Mouse (Mus musculus) hindbrain, embryonic 12.5 days (tissue): ENCODE data around the gene Sdf2l1. TPM values are rescaled to one million over a fixed set of nuclear protein-coding genes. Genes with fewer than 3 reads are reported as not detected.

Experiments used
- ATAC-seq: fragments of 200-750 bp; cut with Nextera tagmentation; 2 replicates; pipeline ENCODE4 v1.8.0; 2017; ENCODE audit warnings: moderate TSS enrichment; ENCODE audit not compliant: low FRiP score
- H3K27ac ChIP-seq: fragments of 300-500 bp; sonication (generic); 2 replicates; pipeline ENCODE4 v1.5.1; 2016; ENCODE audit warnings: mild to moderate bottlenecking
- H3K27me3 ChIP-seq: fragments of 300-500 bp; sonication (generic); 2 replicates; pipeline ENCODE4 v1.6.1; 2016; ENCODE audit warnings: mild to moderate bottlenecking
- H3K36me3 ChIP-seq: fragments of 300-500 bp; sonication (generic); 2 replicates; pipeline ENCODE4 v1.6.1; 2016; ENCODE audit warnings: mild to moderate bottlenecking
- H3K4me1 ChIP-seq: fragments of 300-500 bp; sonication (generic); 2 replicates; pipeline ENCODE4 v1.6.1; 2016
- H3K4me2 ChIP-seq: fragments of 300-500 bp; sonication (generic); replicated peaks from 2 replicates; pipeline ENCODE4 v1.6.1; 2016; ENCODE audit warnings: mild to moderate bottlenecking
- H3K4me3 ChIP-seq: fragments of 300-500 bp; sonication (generic); 2 replicates; pipeline ENCODE4 v1.5.1; 2016; ENCODE audit warnings: mild to moderate bottlenecking
- H3K9ac ChIP-seq: fragments of 300-500 bp; sonication (generic); 2 replicates; pipeline ENCODE4 v1.6.1; 2016; ENCODE audit warnings: mild to moderate bottlenecking, moderate library complexity
- H3K9me3 ChIP-seq: fragments of 300-500 bp; sonication (generic); replicated peaks from 2 replicates; pipeline ENCODE4 v1.6.1; 2016; ENCODE audit warnings: mild to moderate bottlenecking
- whole genome bisulfite sequencing: fragments of 180-500 bp; shearing (Covaris S2); methylation state at CpG from one replicate; pipeline ENCODE4 v1.1.7; 2016; 5-methylcytosine and 5-hydroxymethylcytosine counted together
- polyA plus RNA-seq: library from polyadenylated mRNA; unstranded; fragments of >200 nt; fragmentation: Nextera tagmentation; extraction: Ambion mirVana; gene quantifications from 2 replicates; pipeline ENCODE4 v1.2.1, GENCODE M21; 2016

Sdf2l1 gene
- polyA plus RNA-seq, 1 experiment from 2014 or later, result 67.0 TPM

DNA sequence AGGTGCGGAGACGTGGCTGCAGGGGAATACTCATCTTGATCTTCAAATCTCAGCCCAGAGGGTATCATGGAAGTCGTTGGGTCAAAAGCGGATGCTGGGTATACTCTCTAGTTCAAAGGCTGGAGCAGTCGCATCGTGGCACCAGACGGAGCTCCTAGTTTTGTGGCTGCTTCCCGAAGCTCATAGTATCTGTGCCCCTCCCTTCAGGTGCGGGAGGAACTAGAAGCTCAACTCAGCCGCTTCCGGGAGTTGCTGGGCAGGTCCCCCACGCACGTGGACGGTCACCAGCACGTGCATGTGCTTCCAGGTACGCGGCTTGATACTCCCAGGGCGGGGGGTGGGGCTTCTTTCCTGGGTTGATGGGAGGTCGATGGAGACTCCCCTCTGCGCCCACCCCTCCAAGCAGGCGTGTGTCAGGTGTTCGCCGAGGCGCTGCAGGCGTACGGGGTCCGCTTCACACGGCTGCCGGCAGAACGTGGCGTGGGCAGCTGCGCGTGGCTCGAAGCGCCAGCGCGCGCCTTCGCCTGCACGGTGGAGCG is 15.3 kb upstream of the Sdf2l1 start:
- peak; percentile 46 for ATAC-seq
- Histone ChIP-seq H3K9ac (peak overlapping the region; percentile 63), H3K4me2 (peak overlapping the region; percentile 93), H3K36me3 (peaks cover 16% of the 10 kb centered on the region), H3K4me1 (peaks cover 12% of the 10 kb centered on the region), H3K9me3 (no peaks in the 10 kb centered on the region), H3K27ac (no peak overlapping the region), H3K4me3 (peak overlapping the region; percentile 55), H3K27me3 (peaks cover 12% of the 10 kb centered on the region)
- under 1% methylated on average over 41 of the region's 41 CpGs for WGBS

DNA sequence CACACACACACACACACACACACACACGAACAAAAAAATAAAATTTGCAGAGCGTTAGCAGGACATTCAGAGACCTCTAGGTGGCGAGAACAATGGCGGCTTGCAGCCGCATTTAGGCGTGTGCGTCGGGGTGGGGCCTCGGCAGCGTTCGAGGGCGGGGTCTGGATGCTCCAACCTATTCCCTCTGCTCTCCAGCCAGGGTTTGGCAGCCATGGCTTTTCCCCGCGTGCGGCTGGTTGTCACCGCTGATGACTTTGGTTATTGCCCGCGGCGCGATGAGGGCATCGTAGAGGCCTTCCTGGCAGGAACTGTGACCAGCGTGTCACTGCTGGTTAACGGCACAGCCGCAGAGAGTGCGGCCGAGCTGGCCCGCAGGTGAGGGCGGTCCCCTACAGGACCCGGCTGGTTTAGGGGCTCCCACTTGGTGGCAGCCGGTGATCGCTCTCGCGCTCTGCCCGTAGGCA is 14.6 kb upstream of the Sdf2l1 start, which contains the start of gene Ccdc116:
TSS of gene Ccdc116 (minus strand) at position 458 of the 464 bp plus-strand sequence.
- Histone ChIP-seq H3K9ac (peak within 1 kb of the TSS; percentile 63), H3K27ac (peak within 1 kb of the TSS; percentile 31; the same call in 1 of the 2 replicates), H3K4me1 (peaks cover 12% of the 10 kb centered on the region), H3K36me3 (peaks cover 9% of the 10 kb centered on the region), H3K4me3 (peak within 1 kb of the TSS; percentile 55), H3K4me2 (peak within 1 kb of the TSS; percentile 93), H3K9me3 (no peaks in the 10 kb centered on the region), H3K27me3 (peaks cover 12% of the 10 kb centered on the region)
- WGBS, result under 1% methylated on average over 34 of the region's 34 CpGs
- ATAC-seq, result peak; percentile 84

DNA sequence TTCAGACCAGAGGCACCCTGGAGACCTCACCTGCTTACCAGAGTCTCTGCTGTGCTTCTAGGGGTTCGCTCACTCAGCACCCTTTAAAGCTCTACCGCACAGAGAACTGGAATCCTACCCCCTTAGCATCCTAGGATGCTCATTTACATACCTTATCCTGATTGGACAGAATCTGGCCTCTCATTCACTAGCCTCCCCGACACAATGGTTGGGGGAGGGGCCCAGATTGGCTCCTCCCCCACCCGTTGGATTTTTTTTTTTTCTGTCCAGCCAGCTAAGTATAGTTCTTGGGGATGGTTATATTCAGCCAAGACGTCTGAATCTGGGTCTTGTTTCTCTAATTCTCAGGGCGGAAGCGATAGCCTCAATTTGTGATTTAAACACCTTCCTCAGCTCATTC is 12.2 kb upstream of the Sdf2l1 start, which contains the start of gene Ydjc:
TSS of gene Ydjc (plus strand) at position 283 of the 400 bp plus-strand sequence.
- no peak within 1 kb of the TSS for H3K9ac ChIP-seq
- no peak within 1 kb of the TSS for H3K4me2 ChIP-seq
- H3K27ac ChIP-seq, result no peak within 1 kb of the TSS
- H3K4me1 ChIP-seq, result peaks cover 12% of the 10 kb centered on the region
- ATAC-seq, result no peak
- no peaks in the 10 kb centered on the region for H3K36me3 ChIP-seq
- peaks cover 12% of the 10 kb centered on the region for H3K27me3 ChIP-seq
- WGBS, result 20% methylated on average over 7 of the region's 7 CpGs
- H3K9me3 ChIP-seq, result no peaks in the 10 kb centered on the region
- H3K4me3 ChIP-seq, result no peak within 1 kb of the TSS

DNA sequence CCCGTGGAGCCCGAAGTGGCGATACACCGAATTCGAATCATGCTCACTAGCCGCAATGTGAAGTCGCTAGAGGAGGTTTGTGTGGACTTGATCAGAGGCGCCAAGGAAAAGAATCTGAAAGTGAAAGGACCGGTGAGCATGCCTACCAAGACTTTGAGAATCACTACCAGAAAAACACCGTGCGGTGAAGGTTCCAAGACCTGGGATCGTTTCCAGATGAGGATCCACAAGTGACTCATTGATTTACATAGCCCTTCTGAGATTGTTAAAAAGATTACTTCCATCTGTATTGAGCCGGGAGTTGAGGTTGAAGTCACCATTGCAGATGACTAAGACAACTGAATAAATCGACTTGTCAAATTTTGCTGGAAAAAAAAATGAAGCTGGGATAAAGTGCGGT is 5.2 kb upstream of the Sdf2l1 start:
- no peak overlapping the region for H3K4me2 ChIP-seq
- no peaks in the 10 kb centered on the region for H3K36me3 ChIP-seq
- no peak overlapping the region for H3K9ac ChIP-seq
- H3K9me3 ChIP-seq, result no peaks in the 10 kb centered on the region
- H3K27me3 ChIP-seq, result no peaks in the 10 kb centered on the region
- no peak for ATAC-seq
- WGBS, result 86% methylated on average over 15 of the region's 15 CpGs
- no peak overlapping the region for H3K4me3 ChIP-seq
- H3K27ac ChIP-seq, result no peak overlapping the region
- peaks cover 6% of the 10 kb centered on the region; the same call in 1 of the 2 replicates for H3K4me1 ChIP-seq

DNA sequence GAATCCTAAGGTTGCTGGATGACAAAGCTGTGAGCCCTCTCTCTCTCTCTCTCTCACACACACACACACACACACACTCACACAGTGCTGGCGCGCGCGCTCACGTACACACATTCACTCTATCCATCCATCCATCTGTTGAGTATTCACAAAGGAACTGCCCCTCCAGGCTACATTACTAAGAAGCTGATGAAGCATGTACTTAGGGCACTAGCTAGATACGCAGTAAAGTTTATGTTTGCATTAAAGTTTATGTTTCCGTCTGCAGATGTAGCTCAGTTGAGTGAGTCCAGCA is 670 bp upstream of the Sdf2l1 start:
- Histone ChIP-seq H3K36me3 (no peaks in the 10 kb centered on the region), H3K27me3 (no peaks in the 10 kb centered on the region), H3K4me1 (peaks cover 18% of the 10 kb centered on the region), H3K9ac (peak overlapping the region; percentile 38), H3K4me3 (peak overlapping the region; percentile 66), H3K27ac (0 out of 2 replicates have a peak overlapping the region, but pooled peaks have one; percentile 12), H3K4me2 (peak overlapping the region; percentile 99), H3K9me3 (no peaks in the 10 kb centered on the region)
- WGBS, result 41% methylated on average over 7 of the region's 7 CpGs
- peak; percentile 23; the same call in 1 of the 2 replicates for ATAC-seq

DNA sequence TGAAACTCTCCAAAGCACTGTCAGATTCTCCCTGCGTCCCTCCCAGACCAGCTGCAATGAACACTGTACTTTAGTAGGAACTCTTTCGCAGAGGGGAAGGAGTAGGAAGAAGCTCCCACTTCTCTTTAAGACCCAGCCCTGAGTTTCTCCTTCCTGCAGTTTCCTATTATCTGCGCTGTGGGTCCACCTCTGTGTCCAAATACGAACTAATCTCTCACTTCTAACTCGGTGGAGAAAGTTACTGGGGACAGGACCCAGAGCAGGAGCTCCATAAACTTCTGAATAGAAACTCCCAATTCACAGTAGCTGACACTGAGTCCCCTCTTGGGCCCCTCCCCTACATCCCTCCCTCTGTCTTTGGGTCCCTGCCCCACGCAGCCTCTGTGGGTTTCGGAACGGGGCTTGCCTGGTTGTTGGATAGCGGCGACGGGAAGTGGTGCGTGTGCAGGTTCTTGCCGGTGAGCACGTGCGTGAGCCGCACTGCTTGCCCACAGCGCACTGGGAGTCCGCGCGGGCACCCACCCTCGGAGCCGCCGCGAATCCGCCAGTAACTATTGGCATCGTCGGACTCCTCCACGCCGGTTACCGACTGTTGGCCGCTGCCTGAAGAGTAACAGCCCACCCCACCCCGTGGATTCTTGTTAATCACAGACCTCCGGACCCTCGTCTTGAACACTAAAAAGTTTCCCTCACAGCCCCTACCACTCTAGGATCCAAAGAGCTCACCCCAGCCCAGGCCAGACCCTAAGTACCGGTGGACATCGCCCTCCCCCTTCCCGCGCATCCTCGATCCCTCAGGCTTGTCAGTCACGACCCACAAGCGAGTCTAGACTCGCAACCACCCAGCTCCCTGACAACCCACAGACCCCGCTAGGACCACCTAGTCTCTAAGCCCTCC is 743 bp downstream of the Sdf2l1 start:
- Histone ChIP-seq H3K27me3 (no peaks in the 10 kb centered on the region), H3K27ac (peak overlapping the region; percentile 85), H3K36me3 (no peaks in the 10 kb centered on the region), H3K4me3 (peak overlapping the region; percentile 66), H3K4me1 (peaks cover 18% of the 10 kb centered on the region), H3K9me3 (no peaks in the 10 kb centered on the region), H3K9ac (peak overlapping the region; percentile 68), H3K4me2 (peak overlapping the region; percentile 99)
- WGBS, result 4% methylated on average over 43 of the region's 43 CpGs
- peak; percentile 90 for ATAC-seq

DNA sequence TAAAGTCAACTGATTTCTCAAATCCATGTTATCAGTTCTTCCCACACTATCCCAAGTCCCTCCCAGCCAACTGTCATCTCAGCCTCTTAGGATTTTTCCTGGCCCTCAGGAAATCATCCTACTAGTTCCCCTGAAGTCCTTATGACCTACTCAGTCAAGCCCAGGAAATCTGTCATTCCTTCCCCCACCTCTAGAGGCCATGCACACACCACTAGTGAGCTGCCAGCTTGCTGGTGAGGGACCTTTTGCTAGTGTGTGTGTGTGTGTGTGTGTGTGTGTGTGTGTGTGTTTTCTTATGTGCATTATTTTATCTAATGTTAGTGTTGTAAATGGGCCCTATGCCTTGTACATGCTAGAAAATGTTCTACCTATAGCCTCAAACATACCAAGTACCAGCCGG is 4.9 kb downstream of the Sdf2l1 start:
- Histone ChIP-seq H3K27ac (no peak overlapping the region), H3K9me3 (no peaks in the 10 kb centered on the region), H3K27me3 (no peaks in the 10 kb centered on the region), H3K9ac (no peak overlapping the region), H3K4me2 (no peak overlapping the region), H3K36me3 (0 out of 2 replicates have a peak, but pooled peaks cover 4% of the 10 kb centered on the region), H3K4me1 (peaks cover 33% of the 10 kb centered on the region), H3K4me3 (no peak overlapping the region)
- ATAC-seq, result no peak
- WGBS, result 100% methylated on average over 1 of the region's 1 CpGs

DNA sequence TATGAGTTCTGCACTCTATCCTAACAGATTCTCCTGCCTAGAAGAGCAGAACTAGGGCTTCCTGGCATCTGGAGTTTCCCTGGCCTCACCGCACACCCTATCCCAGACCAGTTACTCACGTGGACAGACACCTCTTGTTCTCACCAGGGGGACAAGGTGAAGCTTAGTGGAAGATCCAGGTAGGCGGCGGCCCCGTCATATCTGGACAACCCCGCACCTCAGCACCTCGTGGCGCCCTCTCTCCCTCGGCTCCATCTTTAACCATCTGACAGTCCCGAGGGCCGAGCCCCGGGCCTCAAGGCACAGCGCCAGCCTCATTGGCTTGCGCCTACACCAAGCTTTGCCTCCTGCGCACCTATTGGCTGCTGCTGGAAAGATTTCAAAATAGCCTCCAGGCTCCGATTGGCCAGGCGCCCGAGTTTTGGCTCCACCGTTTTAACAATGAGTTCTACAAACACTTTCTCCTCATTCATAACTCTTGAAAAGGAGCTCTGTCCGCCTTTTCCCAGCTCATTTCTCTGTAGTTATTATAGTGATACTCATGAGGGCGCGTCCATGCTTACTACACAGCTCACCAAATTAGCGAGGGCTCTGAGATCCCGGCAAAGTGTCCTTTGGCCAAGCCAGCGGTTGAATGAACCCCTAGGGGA is 7.2 kb downstream of the Sdf2l1 start, which contains the start of gene 2610318N02Rik:
TSS of gene 2610318N02Rik (minus strand) at position 297 of the 650 bp plus-strand sequence.
- WGBS, result under 1% methylated on average over 25 of the region's 25 CpGs
- H3K4me3 ChIP-seq, result peak within 1 kb of the TSS; percentile 46
- ATAC-seq, result peak; percentile 93

DNA sequence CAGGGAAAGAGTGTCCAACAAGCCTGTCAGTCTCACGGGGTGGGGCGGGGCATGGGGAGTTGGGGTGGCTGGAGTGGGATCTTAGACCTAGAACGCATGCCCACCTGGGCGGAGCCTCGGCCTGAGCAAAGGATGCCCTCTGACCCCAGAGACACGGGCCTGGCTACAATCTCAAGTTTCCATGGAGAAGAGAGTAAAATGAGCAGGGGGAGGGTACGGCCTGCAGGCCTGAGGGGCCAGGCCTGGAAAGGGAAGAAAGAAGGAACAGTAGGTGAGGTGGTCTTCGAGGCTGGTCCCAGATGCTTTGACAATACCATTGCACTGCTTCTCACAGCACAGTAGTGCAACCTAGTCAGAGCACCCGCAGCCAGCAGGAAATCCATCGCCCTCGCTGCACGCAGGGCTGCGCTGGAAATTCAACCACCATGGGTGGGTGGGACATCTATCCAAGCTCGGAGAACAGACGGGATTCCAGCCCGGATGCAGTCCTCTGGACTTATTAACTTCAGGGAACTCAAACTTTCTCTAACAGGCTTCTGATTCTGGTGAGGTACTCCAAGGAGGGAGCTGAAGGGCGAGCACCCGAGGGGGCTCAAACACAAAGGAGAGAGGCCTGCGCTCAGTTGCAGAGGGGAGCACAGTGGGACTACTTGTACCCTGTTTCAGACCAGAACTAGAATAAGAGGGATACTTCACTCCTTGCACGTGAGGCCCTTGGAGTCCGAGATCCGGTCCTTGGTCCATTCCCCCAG is 7.9 kb downstream of the Sdf2l1 start:
- ATAC-seq, result peak; percentile 44

More for the DNA sequence above, 7.2 kb downstream of the Sdf2l1 start, which contains the start of gene 2610318N02Rik:
- H3K9ac ChIP-seq, result peak within 1 kb of the TSS; percentile 66
- H3K27me3 ChIP-seq, result no peaks in the 10 kb centered on the region
- peak within 1 kb of the TSS; percentile 66 for H3K27ac ChIP-seq
- peak within 1 kb of the TSS; percentile 77 for H3K4me2 ChIP-seq
- peaks cover 17% of the 10 kb centered on the region for H3K36me3 ChIP-seq
- peaks cover 29% of the 10 kb centered on the region for H3K4me1 ChIP-seq
- H3K9me3 ChIP-seq, result no peaks in the 10 kb centered on the region

DNA sequence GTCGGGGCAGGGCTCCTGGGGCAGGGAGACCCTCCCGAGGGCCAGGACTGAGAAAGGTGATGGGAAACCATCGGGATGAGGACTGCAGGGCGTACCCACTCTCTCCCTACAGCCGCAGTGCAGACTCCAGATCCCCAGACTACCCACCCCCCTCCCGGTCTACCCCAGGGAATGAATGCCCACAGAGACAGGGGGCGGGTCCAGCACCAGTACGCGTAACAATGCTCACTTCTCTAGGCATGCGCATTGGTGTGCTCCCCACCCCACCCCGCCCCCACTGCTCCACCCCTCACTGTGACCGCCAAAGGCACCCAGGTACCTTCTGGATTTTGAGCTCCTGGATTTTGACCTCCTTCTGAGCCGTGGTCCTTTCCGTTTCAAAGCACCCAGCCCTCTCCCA is 10.6 kb downstream of the Sdf2l1 start:
- peaks cover 29% of the 10 kb centered on the region for H3K4me1 ChIP-seq
- H3K4me3 ChIP-seq, result peak overlapping the region; percentile 5; the same call in 1 of the 2 replicates
- WGBS, result 48% methylated on average over 14 of the region's 14 CpGs
- H3K27ac ChIP-seq, result no peak overlapping the region
- peaks cover 40% of the 10 kb centered on the region for H3K36me3 ChIP-seq
- H3K9ac ChIP-seq, result no peak overlapping the region
- H3K4me2 ChIP-seq, result peak overlapping the region; percentile 19
- H3K27me3 ChIP-seq, result no peaks in the 10 kb centered on the region
- peak; percentile 33 for ATAC-seq
- H3K9me3 ChIP-seq, result no peaks in the 10 kb centered on the region

More for the DNA sequence above, 7.9 kb downstream of the Sdf2l1 start:
- H3K9ac ChIP-seq, result peak overlapping the region; percentile 66
- H3K4me2 ChIP-seq, result peak overlapping the region; percentile 77
- WGBS, result under 1% methylated on average over 22 of the region's 22 CpGs
- peak overlapping the region; percentile 46 for H3K4me3 ChIP-seq
- H3K27me3 ChIP-seq, result no peaks in the 10 kb centered on the region
- H3K9me3 ChIP-seq, result no peaks in the 10 kb centered on the region
- H3K36me3 ChIP-seq, result peaks cover 23% of the 10 kb centered on the region
- H3K4me1 ChIP-seq, result peaks cover 29% of the 10 kb centered on the region
- H3K27ac ChIP-seq, result peak overlapping the region; percentile 66

DNA sequence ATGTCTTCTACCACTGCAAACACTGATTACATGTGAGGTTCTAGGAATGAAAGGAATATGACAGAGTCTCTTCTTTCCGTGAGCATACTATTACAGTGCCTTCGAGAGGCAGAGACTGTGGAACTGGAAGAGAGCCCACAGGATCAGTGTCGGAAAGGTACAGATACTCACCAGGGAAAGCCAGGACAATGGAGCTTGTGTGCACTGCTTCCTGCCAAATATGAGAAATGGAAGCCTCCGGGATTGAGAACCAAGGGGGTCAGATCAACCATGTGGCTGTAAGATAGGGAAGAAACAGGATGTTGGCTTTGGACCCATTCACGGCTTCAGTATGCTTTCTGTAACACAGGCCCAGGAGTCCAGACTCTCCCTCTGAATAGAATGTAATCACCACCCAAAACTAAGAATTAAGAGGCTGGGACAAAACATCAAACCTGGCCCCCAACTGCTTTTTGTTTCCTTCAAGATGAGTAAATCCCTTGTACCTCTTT is 14.8 kb downstream of the Sdf2l1 start:
- WGBS, result 88% methylated on average over 5 of the region's 5 CpGs
- H3K9ac ChIP-seq, result no peak overlapping the region
- ATAC-seq, result no peak
- no peaks in the 10 kb centered on the region for H3K27me3 ChIP-seq
- H3K27ac ChIP-seq, result no peak overlapping the region
- no peak overlapping the region for H3K4me2 ChIP-seq
- no peaks in the 10 kb centered on the region for H3K9me3 ChIP-seq
- peaks cover 8% of the 10 kb centered on the region for H3K4me1 ChIP-seq
- H3K36me3 ChIP-seq, result peaks cover 55% of the 10 kb centered on the region
- H3K4me3 ChIP-seq, result no peak overlapping the region
